Mouse (Mus musculus) C2C12 (cell line): ENCODE results near the gene Ngef.
"Not testable (repeated sequence)": the region's sequence is repeated elsewhere in the genome, so short reads cannot be mapped to it uniquely, and the experiment has no call there.

ENCODE experiments used
- CTCF ChIP-seq: IDR thresholded peaks from one replicate; pipeline ENCODE4 v1.5.1; 2011; ENCODE audit not compliant: control insufficient read depth, insufficient read depth, insufficient read length
- MYOG ChIP-seq: IDR thresholded peaks from one replicate; pipeline ENCODE4 v1.6.1; 2011; ENCODE audit not compliant: control insufficient read depth, insufficient read length; ENCODE audit errors: extremely low read depth
- USF1 ChIP-seq: IDR thresholded peaks from one replicate; pipeline ENCODE4 v1.6.1; 2011; ENCODE audit warnings: low read depth, mild to moderate bottlenecking, control low read depth, moderate library complexity

DNA sequence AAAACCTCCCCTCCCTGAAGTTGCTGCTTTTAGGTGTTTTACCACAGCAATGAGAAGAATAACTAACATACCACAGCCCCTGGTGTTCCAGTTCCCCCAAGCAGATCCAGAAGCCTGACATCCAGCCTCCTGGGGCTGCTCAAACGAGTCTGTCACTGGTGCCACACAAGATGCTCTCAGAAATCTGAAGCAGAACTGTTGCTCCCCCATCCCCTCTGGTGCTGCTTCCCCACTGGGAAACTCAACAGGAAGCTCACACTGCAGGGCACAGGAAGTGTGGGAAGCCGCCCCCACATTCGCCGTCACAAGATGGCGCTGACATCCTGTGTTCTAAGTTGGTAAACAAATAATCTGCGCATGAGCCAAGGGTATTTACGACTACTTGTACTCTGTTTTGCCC lies 113.8 kb downstream of the Ngef start:
- not testable (repeated sequence) for TF ChIP-seq USF1, CTCF, MYOG
